40 mouse cellular contexts compared by ENCODE assay signal in the genomic region with DNA sequence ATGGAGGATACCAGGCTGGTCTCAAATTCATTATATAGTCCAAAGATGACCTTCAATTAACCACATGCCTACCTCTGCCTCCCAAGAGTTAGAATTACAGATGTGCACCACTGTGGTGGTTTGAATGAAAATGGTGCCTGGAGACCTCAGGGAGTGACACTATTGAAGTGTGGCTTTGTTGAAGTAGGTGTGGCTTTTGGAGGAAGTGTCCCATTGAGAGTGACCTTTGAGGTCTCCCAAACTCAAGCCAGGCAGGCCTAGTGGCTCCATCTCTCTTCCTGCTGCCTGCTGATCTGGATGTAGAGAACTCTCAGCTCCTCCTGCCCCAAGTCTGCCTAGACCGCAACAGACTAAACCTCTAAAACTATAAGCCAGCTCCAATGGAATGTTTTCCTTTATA. TPM values are rescaled to one million over a fixed set of nuclear protein-coding genes. Genes with fewer than 3 reads are reported as not detected.
"Had no signal": no experiment of that assay in that cellular context is flagged by ENCODE, and none has a peak within 500 bp of the region (broad histone marks: within the 10 kb centered on the region; RNA-seq: fewer than 3 reads in every experiment).

No protein-coding gene starts in this region.

- ATAC-seq: hindbrain, embryonic 16.5 days; inflammation-experienced regulatory T-cells, adult 6 months; intestine, embryonic 15.5 days had no signal

- H3K4me2 ChIP-seq: heart, embryonic 11.5 days; heart, embryonic 13.5 days; heart, embryonic 15.5 days; hindbrain, embryonic 12.5 days; hindbrain, embryonic 14.5 days; intestine, embryonic 15.5 days; limb, embryonic 12.5 days; liver, embryonic 11.5 days; liver, embryonic 13.5 days; liver, embryonic 15.5 days had no signal

- H3K4me3 ChIP-seq: heart, adult 2 months; heart, embryonic 13.5 days; heart, embryonic 15.5 days; hindbrain, embryonic 10.5 days; hindbrain, embryonic 12.5 days; intestine, embryonic 15.5 days; limb, embryonic 10.5 days; limb, embryonic 12.5 days; liver, embryonic 13.5 days; liver, embryonic 15.5 days had no signal

- H3K36me3 ChIP-seq: heart, embryonic 13.5 days; heart, embryonic 15.5 days; hindbrain, embryonic 10.5 days; hindbrain, embryonic 12.5 days; intestine, embryonic 15.5 days; limb, embryonic 10.5 days; limb, embryonic 12.5 days; liver, embryonic 13.5 days; liver, embryonic 15.5 days had no signal

- H3K9ac ChIP-seq: heart, embryonic 13.5 days; heart, embryonic 15.5 days; hindbrain, embryonic 12.5 days; hindbrain, embryonic 14.5 days; intestine, embryonic 15.5 days; limb, embryonic 12.5 days; liver, embryonic 13.5 days; liver, embryonic 15.5 days had no signal

- H3K27ac ChIP-seq: heart, adult 2 months; heart, embryonic 13.5 days; heart, embryonic 15.5 days; hindbrain, embryonic 10.5 days; hindbrain, embryonic 12.5 days; hindbrain, embryonic 14.5 days; intestine, embryonic 15.5 days; limb, embryonic 10.5 days; limb, embryonic 12.5 days; liver, embryonic 13.5 days; liver, embryonic 15.5 days had no signal

- H3K9me3 ChIP-seq: heart, embryonic 13.5 days; heart, embryonic 15.5 days; hindbrain, embryonic 10.5 days; hindbrain, embryonic 12.5 days; intestine, embryonic 15.5 days; limb, embryonic 10.5 days; liver, embryonic 13.5 days; liver, embryonic 15.5 days had no signal

- DNase-seq: gastrocnemius, postnatal 14 days; heart, adult 2 months; heart, postnatal 4 days; kidney, adult 11 months; kidney, adult 8-10 months; kidney, postnatal 14 days; kidney, postnatal 36 days; layer of hippocampus, adult 9-11 months; layer of hippocampus, postnatal 36 days; liver; liver, embryonic 13.5 days had no signal

- H3K27me3 ChIP-seq: heart, embryonic 13.5 days; heart, embryonic 15.5 days; hindbrain, embryonic 12.5 days; intestine, embryonic 15.5 days; limb, embryonic 12.5 days; liver, embryonic 13.5 days; liver, embryonic 15.5 days had no signal

- H3K4me1 ChIP-seq: heart, embryonic 13.5 days; heart, embryonic 15.5 days; hindbrain, embryonic 12.5 days; intestine, embryonic 15.5 days; liver, embryonic 13.5 days; liver, embryonic 15.5 days had no signal

RNA-seq across cellular contexts. Expression of gene 6030452D12Rik, which starts 57.6 kb away (rescaled TPM):
- total RNA-seq: gastrocnemius, adult 18-20 months; gastrocnemius, adult 8-10 months; gastrocnemius, postnatal 14 days; gastrocnemius, postnatal 4 days; granulocyte monocyte progenitor cell, adult 5-6 weeks; heart, adult 2 months; heart, postnatal 25 days; heart, postnatal 4 days; layer of hippocampus, adult 18-20 months; layer of hippocampus, adult 8-10 months; layer of hippocampus, postnatal 14 days; layer of hippocampus, postnatal 36 days; left cerebral cortex, adult 18-20 months; left cerebral cortex, postnatal 14 days; left cerebral cortex, postnatal 36 days had no signal
- polyA plus RNA-seq: heart, adult 2 months; heart, embryonic 11.5 days; heart, embryonic 13.5 days; heart, embryonic 15.5 days; heart, postnatal 0 days; hindbrain, embryonic 10.5 days; hindbrain, embryonic 12.5 days; hindbrain, embryonic 14.5 days; hindbrain, embryonic 16.5 days; inflammation-experienced regulatory T-cells, adult 6 months; intestine, embryonic 15.5 days; kidney, embryonic 14.5 days; kidney, embryonic 16.5 days; large intestine, adult 2 months; limb, embryonic 10.5 days; limb, embryonic 12.5 days; limb, embryonic 14.5 days; liver, embryonic 11.5 days; liver, embryonic 13.5 days; liver, embryonic 15.5 days had no signal
